Mouse (Mus musculus): ENCODE results near the gene G0s2. TPM values are rescaled to one million over a fixed set of nuclear protein-coding genes. Genes with fewer than 3 reads are reported as not detected.

G0s2 gene
- 31.0 and 35.4 TPM in 2 replicates for total RNA-seq (2015)
- 40.3 and 46.3 TPM in 2 replicates for total RNA-seq (2017)

DNA sequence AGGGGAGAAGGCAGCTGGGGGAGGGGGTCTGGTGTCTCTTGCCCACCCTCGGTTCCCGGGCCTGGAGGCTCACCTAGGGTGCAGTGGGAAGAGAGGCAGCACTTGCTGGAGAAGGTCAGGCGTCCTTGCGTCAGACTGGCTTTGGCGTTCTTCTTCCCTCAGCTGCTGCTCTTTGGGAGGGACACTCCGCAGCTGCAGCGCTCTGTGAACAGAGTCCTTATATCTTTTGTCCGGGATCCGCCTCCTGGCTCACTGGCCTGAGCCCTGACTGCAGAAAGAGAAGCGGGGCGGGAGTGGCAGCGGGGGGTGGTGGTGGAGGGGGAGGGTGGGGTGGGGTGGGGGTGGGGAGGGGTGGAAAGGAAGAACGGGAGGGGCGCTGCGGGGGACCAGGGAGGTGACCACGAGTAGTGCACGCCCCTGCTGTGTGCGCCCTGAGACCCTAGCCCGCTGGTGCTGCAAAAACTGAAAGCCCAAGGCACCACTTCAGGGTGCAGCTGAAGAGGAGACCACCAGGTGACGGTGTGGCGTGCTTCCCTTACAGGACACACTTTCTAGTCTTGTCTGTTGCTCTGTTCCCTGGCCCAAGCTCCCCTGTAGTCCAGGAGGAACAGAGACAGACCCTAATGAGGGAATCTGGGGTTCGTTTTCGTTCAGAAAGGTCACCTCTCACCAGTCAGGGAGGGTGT is at the start of gene G0s2:
Gene G0s2, minus strand, starts transcription at position 302 of the 686 bp plus-strand sequence.
- peak; percentile 58 for ATAC-seq (ENCODE audit: poor library complexity, severe bottlenecking)

DNA sequence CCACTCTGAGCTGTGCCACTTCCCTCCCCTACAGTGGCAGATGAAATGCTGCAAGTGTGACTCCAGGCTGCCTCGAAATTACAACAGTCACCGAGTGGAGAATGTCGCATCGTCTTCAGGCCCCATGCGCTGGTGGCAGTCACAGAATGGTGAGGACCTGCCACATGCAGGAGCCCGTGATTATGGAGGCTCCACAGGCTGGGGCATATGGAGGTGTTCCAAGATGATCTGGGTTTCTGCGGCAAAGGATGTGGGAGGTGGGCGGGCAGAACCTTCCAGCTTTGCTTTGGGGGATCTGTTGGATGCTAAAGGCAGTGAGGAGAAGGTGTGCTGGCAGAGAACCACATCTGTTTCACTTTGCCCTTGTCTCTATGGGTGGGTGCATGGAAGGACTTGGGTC is 47.4 kb upstream of the G0s2 start:
- ATAC-seq (ENCODE audit: poor library complexity, severe bottlenecking) = no peak

DNA sequence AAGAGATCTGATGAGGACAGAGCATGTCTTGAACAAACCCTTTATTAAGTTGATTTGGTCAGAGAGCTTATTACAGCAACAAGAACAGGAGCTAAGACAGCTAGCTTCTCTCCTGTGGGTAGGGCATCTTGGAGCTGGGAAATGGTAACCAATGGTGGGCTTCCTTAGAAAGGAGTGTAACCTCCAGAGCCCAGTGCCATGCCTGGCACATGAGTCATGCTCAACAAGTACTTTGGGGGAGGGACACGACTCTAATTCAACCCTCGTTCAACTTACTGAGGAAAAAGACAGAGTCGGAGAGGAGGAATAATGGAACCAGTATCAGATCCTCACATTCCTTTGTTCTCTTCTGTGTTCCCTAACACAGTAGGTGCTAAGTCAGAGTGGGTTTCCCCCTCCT is 46.7 kb upstream of the G0s2 start:
- no peak for ATAC-seq (ENCODE audit: poor library complexity, severe bottlenecking)

DNA sequence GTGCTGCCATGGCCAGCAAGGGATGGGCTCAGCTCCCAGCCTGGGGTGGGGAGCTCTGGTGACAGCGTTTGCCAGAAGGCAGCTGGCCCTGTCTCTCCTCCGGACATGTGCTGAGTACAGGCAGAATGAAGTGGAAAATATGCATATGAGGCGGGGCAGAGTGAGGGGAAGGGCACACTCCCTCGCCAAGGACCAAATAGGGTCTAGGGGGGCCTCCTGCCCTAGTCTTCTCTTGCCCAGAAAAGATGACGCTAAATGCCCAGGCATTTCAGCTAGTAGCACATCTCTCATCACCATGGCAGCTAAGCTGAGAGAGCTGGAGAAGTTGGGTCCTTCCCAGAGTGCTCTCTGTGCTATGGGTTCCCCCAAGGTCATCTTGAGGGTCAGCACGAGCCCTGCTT is 44.1 kb upstream of the G0s2 start:
- ATAC-seq (ENCODE audit: poor library complexity, severe bottlenecking) = no peak

DNA sequence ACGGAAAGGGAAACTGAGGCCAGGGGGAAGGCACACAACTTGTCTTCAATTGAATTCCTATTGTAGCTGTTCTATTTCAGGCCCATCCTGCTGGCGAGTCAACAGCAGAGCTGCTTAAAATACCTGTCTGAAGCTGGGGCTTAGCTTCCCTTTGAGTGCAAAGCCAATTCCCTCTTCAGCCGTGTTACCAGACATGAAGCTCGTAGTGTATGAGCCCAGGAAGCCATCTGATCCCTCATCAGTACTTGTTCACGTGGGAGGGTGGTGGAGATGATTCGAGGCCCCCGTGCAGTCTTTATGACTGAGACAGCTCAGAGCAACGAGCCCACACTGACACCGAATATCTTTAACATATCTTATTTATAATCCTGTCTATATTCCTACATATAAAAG is 43.3 kb upstream of the G0s2 start:
- no peak for ATAC-seq (ENCODE audit: poor library complexity, severe bottlenecking)

DNA sequence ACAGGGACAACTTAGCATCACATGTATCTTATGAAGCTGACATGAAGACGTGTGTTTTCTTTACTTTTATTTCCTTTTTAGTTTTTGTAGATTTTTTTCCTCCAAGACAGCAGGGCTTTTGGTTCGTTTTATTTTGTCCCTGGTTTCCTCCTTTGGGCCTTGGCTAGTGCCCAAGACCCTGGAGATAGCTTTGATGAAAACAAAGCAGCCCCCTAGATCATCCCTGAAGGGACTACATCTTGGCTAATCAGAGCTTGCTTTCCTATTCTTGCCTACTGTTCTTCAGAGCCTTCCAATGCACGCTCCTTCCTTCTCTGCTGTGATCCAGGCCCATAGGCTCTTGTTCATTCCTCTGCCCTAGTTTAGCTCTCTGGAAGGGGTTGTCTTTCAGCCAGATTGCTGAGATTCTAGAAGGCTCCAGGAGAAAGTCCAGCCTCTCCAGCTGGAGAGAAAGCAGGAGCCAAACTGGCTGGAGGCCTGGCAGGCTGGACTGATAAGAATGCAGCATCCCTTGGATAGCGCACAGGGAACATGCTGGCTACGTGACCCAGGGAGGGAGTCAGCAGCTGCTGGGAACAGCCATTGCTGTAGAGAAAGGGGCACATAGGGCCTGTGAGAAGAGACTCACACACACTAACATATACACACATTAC is 42.8 kb upstream of the G0s2 start:
- ATAC-seq (ENCODE audit: poor library complexity, severe bottlenecking) = no peak

DNA sequence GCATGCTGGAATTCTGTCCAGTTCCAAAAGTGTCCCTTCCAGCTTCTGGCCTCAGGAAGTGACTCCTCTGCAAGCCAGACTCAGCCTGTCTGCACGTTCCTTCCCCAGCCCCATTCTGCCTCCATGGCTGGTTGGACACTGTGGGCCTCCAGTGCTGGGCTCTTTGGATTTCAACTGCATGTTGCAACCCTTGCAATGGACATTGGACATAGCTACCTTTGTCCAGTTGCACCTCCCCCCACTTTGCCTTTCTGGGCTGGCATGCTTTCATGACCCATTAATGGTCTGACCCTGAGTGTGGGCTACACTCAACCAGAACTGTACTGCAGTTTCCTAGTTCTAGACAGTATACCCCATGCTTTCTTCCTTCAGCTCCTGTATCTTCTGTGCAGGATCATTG is 38.6 kb upstream of the G0s2 start:
- no peak for ATAC-seq (ENCODE audit: poor library complexity, severe bottlenecking)

DNA sequence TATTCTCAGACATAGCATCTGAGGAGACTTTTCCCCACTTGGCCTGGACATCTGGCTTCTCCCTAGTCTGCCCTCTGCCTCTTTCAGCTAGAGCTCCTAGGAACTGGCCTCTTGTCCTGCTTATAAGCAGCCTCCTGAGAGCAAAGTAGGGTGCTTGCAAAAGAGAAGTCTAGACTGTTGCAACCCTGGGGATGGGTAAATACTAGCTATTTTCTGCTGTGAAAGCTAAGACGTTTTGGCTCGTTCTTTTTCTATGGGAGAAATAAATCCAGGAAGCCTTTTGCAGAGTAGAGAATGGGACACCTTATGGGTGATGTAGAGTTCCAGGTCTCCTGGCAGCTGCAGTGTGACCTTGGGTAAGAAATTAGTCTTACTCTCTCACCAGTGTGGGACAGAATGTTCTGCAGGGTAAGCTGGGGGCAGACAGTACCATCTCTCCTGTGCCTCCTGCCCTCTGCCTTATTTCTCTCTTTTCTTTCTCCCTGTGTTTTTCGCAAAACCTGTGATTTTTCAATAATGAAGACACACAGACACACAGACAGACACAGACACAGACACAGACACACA is 37.6 kb upstream of the G0s2 start:
- peak; percentile 58 for ATAC-seq (ENCODE audit: poor library complexity, severe bottlenecking)

DNA sequence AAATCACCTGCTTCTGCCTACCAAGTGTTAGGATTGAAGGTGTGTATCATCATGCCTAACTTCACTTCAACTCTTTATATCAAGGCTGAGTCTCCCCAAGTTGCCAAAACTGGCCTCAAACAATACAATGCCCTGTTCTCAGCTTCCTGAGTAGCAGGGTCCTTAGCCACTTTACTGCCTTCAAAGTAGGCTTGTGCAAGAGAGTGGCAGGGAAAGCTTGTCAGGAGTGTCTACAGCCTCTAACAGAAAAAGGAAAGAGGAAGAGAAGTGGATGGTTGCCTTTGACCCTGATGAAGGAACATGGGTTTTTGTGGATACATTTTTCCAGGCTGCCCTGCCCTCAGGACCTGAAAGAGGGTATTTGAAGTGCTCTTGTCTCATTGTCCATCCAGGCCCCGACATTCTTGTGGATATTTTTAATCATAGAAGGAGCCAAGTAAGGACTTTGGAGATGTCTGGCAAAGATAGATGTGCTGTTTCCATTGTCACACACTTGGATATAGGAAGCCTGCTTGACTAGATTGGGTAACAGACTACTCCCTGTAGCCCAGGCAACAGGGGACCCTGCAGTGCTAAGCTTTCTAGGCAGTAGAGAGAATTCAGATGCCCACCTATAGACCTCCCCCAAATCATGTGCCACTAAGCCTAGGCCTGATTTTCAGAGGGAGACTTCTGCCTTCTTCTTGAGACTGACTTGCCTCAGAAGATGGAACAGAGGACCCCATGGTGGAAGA is 36.9 kb upstream of the G0s2 start:
- peak; percentile 45 for ATAC-seq (ENCODE audit: poor library complexity, severe bottlenecking)

DNA sequence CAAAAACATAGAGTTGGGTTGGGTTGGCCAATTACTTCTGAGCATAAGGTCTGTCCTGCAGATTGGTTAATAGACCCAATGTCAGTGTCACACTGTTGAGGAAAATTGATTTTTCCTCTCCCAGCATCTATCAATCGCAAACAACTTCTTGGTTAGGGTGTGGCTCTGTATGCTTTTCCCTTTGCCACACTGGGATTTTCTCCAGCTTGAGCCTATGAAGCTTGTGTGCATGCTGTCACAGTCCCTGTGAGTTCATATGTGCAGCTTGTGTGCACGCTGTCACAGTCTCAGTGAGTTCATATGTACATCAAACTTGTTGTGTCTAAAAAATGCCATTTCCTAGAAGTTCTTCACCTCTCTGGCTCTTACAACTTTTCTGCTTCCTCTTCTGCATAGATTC is 33.8 kb upstream of the G0s2 start:
- no peak for ATAC-seq (ENCODE audit: poor library complexity, severe bottlenecking)

DNA sequence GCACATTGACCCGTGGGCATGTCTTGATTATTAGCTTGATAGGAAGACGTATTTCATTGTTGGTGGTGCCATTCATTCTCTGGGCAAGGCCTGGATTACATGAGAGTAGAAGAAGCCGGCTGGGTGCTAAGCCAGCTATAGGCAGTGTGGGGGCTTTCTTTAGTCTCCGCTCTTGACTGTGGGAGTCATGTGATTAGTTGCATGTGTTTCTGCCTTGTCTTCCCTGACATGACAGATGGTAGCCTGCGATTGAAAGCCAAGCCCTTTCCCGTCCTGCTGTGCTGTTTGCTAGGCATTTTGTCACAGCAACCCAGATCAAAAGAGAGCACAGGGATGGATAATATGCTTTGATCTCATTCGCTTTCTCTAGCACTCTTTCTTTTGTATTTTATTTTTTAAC is 32.4 kb upstream of the G0s2 start:
- ATAC-seq (ENCODE audit: poor library complexity, severe bottlenecking) = no peak

DNA sequence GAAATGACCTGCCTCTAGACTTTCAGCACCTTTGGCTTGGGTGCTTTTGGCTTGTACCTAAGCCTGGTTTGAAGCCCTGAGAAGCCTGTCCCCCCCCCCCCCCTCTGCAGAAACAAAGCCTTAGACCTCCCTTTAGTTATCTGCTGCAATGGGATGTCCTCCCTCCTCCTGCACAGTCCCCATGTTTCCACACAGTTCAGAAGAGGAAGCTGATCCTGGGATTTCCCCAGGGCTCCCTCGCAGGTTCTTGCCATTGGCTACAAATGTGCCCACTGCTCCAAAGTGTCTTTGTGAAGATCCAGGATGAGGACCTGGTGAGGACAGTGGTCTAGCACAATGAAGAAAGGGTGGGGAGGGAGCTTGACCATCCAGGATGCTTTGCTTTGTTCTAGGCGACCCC is 30.1 kb upstream of the G0s2 start:
- ATAC-seq (ENCODE audit: poor library complexity, severe bottlenecking) = peak; percentile 23; the same call in 1 of the 2 replicates

DNA sequence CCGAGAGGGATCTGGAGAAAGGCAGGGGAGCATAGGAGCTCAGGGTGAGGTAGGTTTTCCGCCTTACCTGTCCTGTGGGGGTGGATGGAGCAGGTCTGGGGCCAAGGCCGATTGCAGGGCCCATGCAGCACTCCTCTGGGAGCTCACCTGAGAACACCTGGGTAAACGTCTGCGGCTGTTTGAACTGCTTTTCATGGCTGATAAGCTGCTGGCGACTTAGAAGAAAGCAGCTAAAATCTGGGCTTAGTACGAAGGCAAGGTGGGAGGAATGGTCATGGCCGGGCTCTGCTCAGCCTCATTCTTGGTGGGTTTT is 29.0 kb upstream of the G0s2 start:
- ATAC-seq (ENCODE audit: poor library complexity, severe bottlenecking) = no peak

DNA sequence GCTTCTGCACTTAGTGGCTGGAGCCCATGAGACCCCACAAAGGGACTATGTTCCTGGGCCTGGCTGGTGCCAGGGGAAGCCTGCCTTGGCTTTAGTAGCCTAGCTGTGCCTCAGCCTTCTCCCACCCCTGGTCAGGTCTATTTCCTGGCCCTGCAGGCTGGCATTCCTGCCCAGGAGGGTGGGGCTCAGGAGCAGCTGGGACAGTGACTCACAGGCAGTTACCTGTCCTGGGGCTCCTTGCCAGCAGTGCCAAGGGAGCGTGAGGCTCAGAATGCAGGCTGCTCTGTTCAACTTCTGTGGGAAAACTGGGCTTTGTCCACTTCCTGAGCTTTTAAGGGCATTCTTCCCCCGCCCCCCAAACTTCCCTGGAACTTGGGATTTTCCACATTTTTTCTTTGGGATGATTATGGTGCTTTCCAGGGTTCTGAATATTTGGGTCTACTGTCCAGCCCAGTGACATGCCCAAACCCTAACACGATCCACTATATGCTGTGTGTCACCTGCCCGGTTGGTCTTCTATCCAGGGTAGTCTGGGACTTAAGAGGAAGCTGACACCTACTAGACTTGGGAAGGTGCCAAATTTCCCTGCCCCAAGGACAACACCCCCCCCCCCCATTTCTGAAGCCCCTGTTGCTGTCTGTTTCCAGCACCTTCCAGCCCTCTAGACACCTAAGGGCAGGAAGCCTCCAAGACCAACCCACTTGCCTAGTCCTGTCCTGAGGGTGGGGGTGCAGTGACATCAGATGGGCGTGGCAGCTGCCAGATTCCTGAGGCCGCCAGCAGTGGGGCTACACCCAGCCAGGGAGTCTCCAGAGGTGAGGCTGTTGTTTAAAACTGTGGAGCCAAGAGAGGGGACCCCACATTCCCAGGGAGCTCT is 28.4 kb upstream of the G0s2 start:
- ATAC-seq (ENCODE audit: poor library complexity, severe bottlenecking) = no peak

DNA sequence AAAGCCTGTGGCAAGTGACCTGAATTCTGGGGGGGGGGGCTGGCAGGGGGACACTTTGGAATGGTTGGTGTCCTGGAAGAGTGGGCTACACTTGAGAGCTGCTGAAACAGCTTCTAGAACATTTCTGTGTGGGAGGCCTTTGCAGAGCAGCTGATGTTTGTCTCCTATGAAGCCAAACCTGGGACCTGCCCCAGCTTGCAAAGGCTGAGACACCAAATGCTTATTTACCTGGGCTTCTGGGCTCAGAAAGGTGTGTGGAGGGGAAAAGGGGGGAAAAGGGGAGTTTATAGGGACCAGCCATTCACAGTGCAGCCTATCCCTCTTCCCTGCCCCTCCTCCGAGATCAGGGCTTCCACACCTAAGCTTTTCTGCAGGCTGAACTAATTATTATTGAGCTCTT is 27.0 kb upstream of the G0s2 start:
- ATAC-seq (ENCODE audit: poor library complexity, severe bottlenecking) = no peak

DNA sequence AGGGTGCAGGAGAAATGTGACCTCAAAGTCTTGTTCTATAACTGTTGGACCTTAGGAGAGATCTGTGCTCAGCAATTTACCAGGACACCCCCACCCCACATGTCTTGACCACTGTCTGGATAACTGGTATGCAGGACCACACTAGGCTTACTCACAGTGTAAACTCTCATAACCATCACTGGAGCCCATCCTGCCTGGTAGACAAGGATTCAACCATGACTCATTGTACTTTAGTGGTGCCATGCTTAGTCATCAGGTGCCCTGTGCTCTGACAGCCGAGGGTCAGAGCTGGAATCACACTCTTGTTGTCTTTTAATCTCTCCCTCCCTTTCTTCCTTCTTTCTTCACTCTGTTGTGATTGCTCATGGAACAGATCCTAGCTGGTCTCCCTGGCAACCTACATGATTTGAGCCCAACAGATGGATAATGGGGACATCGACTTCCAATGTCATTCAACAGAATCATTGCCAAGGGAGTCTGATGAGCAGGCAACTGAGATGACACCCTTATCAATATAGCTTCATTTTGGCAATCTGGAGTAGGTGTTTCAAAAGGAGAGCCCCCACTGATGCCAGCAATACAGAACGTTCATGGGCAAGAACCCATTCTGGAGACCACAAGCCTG is 25.2 kb upstream of the G0s2 start:
- no peak for ATAC-seq (ENCODE audit: poor library complexity, severe bottlenecking)

DNA sequence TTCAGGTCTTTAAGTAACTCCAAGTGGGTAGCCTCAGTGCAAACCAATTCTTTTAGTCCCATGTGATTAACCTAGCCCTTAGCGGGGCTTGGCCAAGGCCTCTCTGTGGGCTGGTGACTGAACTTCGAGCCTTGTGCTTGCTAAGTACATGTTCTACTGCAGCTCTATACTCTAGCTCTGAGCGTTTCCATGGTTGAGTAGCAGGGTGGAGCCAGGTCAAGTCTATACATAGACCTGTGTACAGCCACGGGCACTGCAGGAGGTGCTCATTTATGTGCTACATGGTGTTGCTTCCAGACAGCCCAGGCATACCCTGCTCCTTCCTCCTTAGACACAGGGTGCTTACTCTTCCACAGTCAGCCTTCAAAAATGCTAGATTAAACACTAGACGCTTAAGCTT is 22.9 kb upstream of the G0s2 start:
- ATAC-seq (ENCODE audit: poor library complexity, severe bottlenecking) = no peak

DNA sequence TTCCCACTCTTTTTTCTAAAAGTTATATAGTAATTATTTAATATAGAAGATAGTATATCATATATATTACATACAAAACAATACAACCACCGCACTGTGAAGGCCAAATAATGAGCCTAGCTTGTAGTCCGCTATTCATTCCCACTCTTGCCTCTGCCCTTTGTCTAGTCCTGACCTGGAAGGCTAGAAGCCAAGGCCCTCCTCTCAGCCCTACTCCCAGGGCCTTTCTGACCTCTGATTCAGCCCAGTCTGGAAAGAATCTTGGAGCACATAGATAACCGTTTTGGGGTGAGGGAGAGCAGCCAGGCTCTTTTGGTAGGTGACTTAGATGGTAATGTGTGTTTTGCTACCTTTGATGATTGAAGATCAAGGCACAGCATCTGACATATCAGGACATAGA is 20.9 kb upstream of the G0s2 start:
- no peak for ATAC-seq (ENCODE audit: poor library complexity, severe bottlenecking)

DNA sequence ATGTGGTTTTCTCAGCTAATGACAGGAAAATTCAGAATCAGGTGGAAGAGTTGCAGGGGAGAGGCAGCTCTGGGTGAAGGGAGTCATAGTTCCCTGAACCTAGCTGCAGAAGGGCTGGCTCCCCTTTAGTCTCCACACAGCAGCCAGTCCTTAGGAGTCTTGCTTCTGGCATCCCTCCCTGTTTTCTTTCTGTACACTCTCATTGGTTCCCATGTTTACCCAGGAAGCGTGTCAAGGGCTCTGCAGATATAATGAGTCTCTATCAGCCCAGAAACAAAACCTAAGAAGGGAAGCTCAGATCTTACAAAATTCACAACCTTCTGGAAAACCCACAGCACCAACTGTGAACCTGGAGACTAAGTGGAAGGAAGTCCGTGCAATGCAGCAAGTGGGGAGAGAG is 20.0 kb upstream of the G0s2 start:
- ATAC-seq (ENCODE audit: poor library complexity, severe bottlenecking) = peak; percentile 43

DNA sequence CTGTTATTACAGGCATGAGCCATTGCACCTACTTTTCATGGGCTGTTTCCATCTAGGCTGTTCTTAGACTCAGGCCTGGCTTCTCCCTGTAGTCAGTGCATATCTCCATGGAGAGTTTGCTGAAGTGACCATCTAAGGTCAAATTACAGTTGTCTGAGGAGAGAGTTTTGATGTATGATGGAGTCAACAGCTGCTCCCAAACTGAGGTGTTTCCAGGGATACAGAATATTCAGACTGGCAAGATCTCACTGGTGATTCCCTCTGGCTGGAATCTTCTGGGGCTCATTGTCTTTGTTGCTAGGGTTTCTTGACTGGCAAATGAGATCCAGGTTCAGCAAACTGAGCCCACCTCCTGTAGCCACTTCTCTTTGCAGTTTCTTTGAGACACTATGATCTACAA is 17.7 kb upstream of the G0s2 start:
- ATAC-seq (ENCODE audit: poor library complexity, severe bottlenecking) = no peak

DNA sequence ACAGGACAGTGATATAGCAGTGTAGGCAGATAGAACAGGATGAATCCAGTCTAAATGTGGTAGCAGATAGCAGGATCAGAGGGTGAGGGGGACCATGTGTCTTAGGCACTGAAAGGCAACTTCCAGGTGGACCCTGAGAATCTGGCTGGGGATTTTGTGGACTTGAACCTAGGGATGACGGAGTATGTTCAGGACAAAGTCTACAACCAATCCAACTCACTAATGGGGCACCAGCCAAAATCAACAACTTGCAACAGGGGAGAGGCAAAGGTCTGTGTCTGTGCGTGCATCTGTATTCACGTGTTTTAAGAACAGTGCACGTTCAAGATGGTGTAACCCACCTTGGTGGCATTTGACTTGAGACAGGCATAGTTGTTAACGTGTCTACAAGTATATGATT is 16.9 kb upstream of the G0s2 start:
- ATAC-seq (ENCODE audit: poor library complexity, severe bottlenecking) = no peak

Measured in megakaryocyte, adult 5-6 weeks (primary cell).